Mouse (Mus musculus) urinary bladder, postnatal 25 days (tissue): Measurements from ENCODE around the gene 4933415A04Rik.
A peak's percentile ranks its signal among the peaks of the same experiment; 100 is the strongest.

Experiments used
- DNase-seq: peaks from one replicate; pipeline ENCODE4 v3.0.0; 2022; ENCODE audit warnings: low spot score

The 4933415A04Rik gene

GRCm38 (mm10) chr11:43586324-43587090 is at the start of gene 4933415A04Rik:
Gene 4933415A04Rik, plus strand, starts transcription at chr11:43587040.
- DNase-seq = peak; percentile 76

DNA sequence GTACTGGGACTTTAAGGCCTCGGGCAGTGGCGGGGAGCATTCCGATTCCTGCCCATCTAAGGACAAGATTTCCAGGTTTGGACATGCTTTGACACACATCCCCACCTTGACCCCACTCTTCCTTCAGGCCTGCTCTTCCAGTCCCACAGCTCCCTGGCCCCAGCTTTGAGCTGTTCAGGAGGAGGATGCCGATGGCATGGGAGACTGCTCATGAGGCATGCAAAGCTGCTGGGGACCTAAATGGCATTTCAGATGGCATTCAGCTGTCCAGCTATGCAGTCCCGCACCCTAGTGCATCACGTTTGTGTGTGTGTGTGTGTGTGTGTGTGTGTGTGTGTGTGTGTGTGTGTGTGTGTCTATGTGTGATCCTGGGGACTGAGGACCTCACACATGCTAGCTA is 49.8 kb upstream of the 4933415A04Rik start:
- no peak for DNase-seq

GRCm38 (mm10) chr11:43539863-43540262 is 47.0 kb upstream of the 4933415A04Rik start:
- no peak for DNase-seq

DNA sequence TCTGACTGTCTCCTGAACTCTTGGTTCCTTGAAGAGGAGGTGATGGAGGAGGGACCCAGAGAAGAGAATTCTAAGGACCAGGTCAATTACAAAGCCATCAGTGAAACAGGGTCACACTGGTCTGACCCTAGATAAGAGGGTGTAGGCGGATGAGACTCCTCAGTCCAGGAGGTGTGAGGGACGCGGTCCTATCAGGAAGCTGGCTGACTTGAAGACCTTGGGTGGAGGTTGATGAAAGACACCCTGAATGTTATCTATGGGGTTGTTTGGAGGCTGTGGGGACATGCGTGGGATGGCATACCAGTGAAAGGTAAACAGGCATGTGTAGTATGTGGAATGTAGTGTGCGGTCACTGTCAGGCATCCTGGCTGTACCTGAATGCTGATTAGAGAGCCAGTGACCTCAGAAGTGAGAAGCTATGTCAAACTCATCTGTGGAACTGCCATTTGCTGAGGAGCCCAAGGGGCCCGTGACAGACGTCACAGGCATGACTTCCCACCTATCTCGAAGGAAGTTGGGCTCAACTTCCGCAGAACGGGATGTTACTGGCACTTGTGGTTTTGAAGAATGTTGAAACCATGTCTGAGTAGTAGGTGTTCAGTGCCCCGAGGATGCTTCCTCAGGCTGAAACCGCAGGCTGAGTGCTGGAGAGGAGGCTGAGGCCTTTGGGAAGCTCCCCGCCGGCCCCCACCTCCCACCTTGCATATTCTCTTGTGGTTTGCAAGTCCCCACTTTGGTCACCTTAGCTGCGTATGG is 43.0 kb upstream of the 4933415A04Rik start:
- no peak for DNase-seq

- no peak for DNase-seq
Observed at GRCm38 (mm10) chr11:43544819-43545218, 42.0 kb upstream of the 4933415A04Rik start.

DNA sequence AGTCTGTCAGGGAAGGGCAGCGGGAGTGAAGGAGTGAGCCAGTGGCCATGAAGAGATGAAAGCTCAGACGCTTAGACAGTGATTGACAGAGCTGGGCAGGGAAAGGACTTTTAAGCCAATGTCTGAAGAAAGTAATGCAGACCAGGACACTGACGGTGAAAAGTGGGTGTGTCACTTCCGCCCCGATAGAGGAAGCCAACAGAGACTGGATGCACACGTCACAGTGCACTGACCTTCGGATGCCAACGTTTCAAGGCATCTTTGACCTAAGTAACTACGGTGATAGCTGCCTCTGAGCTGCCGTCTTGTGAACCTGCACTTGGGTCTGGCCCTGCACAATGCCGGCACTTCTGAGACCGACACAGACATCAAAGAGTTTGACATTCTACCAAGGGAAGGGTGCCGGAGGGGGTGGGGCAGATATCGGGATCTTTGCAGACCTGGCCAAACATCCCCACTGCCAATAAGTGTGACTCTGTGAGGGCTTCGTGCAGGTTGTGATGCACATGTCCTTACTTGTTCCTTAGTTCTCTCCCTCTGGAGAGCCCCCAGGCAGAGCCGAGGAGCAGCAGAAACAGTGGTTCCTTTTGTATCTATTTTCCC is 40.9 kb upstream of the 4933415A04Rik start:
- DNase-seq = no peak

DNA sequence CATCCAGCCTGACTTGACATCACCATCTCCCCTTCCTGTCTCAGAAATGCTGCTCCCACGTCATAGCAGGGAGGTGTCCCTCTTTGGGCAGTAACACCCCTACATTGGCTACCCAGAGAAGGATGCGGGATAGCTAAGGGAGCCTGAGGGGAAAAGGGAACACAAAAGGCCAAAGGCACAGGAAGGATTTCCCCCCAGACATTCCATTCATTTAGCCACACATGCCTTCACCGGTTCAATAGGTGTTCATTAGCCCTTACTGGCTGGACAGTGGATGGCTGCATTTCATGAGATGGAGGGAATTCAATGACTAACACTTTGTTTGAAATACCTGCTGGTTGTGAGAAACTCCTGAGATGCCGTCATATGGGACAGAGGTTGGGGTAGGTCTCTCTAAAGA is 40.2 kb upstream of the 4933415A04Rik start:
- no peak for DNase-seq

DNA sequence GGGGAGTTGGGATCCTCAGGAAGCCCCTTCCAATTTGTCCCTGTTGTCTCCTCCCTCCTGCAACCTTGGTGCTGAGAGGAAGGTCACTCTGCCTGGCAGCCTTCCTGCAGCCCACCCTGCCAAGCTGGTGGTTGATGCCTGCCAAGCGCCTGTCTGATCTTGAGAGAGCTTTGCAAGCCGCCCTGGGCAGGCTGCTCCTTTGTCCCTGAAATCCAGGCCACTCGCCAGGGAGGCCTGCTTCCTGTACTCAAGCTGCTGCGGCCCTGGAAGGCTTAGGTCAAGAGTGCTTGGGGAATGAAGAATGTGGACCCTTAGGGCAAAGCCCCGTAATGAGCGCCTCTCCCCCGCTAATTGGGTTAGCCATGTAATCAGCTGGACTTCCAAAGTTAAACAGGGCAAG is 38.7 kb upstream of the 4933415A04Rik start:
- no peak for DNase-seq

DNA sequence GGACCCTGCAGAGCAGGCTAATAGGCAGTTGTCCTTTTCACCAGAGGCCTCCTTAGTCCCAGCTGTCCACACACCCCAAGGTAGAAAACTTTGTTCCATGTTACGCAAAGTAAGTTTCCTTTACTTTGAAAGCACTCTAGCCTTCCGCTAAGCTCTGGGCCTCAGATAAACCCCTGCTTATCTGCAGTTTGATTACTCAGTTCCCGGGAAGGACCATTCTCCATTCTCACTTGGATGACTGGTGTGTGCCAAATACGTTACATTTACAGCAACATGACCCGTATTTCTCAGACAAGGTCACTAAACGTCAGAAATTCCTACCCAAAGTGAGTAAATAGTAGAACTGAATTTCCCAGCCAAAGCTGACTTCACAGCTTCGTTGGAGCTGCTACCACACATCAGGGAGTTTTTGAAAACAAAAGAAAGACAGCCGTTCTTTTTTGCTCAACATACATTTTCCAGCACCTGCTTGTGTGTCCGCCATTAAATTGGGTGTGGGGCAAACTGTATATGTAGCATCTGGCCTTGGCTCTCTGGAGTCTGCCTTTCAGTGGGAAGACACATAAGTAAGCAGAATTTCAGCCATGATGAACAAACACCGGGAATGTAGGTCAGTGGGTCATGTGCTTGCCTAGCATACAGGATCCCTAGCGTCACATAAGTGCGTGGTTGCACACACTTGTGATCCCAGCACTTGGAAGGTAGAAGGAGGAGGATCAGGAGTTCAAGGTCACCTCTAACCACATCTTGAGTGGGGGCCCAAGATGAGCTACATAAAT is 38.0 kb upstream of the 4933415A04Rik start:
- no peak for DNase-seq

DNA sequence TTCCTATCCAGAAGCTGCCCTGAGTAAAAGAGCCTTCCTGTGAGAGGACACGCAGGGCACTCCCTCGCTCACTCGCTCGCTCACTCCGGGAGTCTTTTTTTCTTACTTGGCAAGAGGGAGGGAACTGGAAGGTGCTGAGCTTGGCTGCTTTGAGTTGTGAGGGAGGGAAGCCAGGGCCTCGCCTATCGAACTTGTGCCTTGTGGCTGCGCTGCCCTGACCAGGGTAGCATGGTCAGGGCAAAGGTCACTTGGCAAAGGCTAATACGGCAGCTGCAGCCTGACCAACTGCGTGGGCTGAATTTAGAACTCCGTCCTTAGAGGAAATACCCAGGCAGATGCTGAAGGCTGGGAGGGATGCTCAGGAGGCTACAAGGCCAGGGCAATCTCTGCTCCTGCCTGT is 37.1 kb upstream of the 4933415A04Rik start:
- DNase-seq = no peak

- no peak for DNase-seq
Observed at GRCm38 (mm10) chr11:43551756-43552155, 35.1 kb upstream of the 4933415A04Rik start.

GRCm38 (mm10) chr11:43552675-43553074 is 34.2 kb upstream of the 4933415A04Rik start:
- no peak for DNase-seq

DNA sequence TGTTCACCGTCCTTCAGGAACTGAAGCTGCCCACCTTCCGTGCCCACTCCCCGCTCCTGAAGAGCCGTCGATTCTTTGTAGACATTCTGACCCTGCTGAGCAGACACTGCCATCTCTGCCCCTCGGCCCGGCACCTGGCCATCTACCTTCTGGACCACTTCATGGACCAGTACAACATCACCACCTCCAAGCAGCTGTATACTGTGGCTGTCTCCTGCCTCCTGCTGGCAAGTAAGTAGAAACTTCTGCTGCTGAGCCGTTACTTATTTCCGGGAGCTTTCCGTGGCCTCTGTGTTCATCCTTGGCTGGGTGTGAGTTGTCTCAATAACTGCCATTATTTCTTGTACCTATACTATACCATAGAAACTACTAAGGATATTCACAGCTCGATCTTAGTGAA is 30.3 kb upstream of the 4933415A04Rik start:
- DNase-seq = no peak

DNA sequence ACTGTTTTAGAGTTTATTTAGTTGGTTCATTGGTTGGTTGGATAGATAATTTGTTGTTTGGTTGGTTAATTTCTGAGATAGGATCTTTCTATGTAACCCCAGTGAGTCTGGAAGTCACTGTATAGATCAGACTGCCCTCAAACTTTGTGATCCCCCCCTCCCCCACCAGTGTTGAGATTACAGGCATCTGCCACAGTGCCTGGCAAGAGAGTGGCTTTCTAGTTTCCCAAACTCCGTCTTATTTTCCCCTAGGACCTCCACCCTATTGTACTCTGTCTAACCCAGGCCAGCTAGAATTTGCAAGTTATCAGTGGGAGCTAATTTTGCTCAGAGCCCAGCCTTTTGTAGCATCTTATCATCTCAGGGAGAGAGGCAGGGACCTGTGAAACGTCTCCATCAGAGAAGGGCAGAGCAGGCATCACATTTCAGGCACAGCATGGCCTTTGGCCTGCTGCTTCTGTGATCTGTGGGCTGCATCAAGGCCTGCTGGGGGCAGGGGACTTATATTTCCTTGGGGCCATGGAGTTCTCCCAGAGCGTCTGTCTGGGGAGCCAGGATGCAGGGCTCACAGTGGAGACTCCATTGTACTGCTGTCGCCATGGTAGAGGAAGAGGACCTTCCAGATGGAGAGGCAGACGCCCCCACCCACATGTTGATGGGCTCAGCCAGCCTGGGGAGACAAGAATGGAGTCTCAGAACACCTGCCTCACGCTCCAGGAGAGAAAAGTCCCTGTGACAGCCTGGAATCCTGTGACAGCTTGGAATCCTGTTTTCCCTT is 27.1 kb upstream of the 4933415A04Rik start:
- no peak for DNase-seq

DNA sequence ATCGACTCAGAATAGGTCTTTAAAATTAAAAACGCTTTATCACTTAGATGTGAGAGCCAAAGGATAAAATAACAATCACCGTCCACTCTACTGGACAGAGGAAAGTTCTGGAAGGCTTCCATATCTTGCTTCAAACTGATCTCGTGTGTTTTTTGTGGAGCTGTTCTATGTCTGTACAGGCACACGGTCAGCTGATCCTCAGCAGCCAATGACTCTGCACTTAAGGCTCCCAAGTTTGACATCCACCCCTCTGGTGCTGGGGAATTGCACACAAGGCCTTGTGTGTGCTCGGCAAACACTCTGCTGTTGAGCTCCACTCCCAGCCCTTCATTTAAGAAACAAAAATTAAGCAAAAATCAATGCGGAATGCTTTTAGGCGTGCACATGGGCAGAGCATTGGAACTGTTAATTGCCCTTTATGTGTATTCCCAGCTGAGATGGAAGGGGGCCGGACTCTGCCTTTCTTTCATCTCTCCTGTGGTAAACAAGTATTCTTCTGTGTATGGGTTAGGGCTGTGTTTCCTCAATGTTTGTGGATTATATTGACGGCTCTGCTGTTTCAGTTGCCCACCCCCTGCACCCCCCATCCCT is 23.1 kb upstream of the 4933415A04Rik start:
- DNase-seq = no peak

DNA sequence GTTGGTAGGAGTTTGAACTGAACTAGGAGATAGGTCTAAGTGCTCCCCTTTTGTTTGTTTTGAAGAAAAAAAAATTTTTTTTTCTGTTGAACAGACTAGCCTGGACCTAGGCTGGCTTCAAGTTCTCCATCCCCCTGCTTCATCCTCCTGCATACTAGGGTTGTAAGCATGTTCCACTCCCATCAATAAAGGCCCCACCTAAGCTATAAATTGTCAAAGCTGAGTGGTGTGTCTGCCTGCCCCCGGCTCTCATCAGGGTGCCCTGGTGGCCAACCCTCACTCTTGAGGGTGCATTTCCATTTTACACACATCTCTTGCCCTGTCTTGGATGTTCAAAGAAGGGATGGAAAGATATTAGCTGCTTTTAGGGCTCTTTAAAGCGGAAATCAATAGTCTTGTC is 21.4 kb upstream of the 4933415A04Rik start:
- DNase-seq = no peak

GRCm38 (mm10) chr11:43565852-43566251 is 21.0 kb upstream of the 4933415A04Rik start:
- no peak for DNase-seq

DNA sequence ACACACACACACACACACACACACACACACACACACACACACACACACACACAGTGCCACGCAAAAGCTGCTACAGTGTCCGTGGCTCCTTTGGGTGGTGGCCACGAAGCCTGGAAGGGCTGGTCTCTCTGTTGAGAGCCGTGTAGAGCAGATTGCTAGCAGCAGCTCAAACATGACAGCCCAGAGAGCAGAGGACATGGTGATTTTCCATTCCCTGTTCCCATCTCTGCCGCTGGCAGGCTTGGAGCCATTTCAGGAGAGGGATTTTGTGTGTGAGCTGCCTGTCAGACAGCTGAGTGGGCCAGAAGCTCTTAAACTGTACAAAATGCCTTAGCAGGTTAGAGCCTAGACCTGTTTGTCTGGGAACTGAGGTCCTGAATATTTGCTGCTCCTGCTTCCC is 20.1 kb upstream of the 4933415A04Rik start:
- no peak for DNase-seq

DNA sequence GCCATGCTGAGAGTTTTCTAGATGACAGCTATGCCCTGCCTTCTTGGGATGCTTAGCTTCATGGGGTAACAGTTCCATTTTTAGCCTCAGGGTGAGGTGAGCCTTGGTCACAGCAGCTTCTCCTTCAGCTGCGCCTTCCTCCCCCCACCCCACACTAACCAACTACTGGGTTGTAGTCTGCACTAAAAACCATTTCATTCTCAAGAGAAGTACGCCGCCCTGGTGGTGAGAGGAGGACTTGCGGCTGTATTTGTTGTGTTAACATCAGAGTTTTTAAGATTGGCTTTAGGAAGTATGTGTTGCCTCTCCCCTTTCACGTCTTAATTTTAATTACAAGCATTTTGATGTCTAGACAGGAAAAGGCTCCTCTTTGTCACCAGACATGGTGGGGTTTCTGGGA is 18.6 kb upstream of the 4933415A04Rik start:
- DNase-seq = peak; percentile 29

- no peak for DNase-seq
Observed at GRCm38 (mm10) chr11:43569188-43569587, 17.7 kb upstream of the 4933415A04Rik start.

- DNase-seq = no peak
Observed at GRCm38 (mm10) chr11:43569595-43569994, 17.2 kb upstream of the 4933415A04Rik start.
